Mouse (Mus musculus): ENCODE results near the gene Sprr2f.

DNA sequence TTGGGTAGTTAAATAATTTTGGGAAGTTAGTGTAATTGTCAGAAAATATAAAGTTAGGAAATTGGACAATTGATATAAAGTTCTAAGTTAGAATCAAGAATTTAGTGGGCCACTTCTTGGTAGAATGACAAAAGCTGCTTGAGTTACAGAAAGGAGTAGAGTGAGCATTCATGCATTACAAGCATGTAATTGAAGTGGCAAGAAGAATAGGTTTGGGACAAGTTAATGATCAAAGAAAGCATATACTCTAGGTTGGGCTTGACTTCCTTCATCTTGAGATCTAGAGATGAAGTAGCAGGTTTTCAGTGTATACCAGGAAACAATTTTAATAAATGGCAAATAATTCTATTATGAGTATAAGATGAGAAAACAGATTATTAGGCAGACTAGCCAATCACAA, 3.4 kb upstream of the Sprr2f start:
- no peak for TF ChIP-seq HCFC1 (IDR thresholded peaks at IDR 0.05; ENCODE audit: borderline replicate concordance, insufficient read depth, low read length)
- no peak for TF ChIP-seq ZC3H11A (IDR thresholded peaks at IDR 0.05; ENCODE audit: borderline replicate concordance, low read depth, low read length)
- TF ChIP-seq MAFK (IDR thresholded peaks at IDR 0.05; ENCODE audit: insufficient read depth, low read depth, low read length): no peak
- no peak for TF ChIP-seq CHD2 (IDR thresholded peaks at IDR 0.05; ENCODE audit: low read depth, low read length)

All from ES-E14 (cell line).